Mouse (Mus musculus) spleen, adult 2 months (tissue): Measurements from ENCODE around the gene Slc2a2.

ENCODE experiments used
- CTCF ChIP-seq: fragments of 200-500 bp; IDR thresholded peaks from 2 replicates; pipeline ENCODE4 v1.5.1; 2011; ENCODE audit warnings: mild to moderate bottlenecking, inconsistent platforms; ENCODE audit not compliant: insufficient read depth, insufficient read length, insufficient replicate concordance; ENCODE audit errors: extremely low read depth
- POLR2A ChIP-seq: fragments of 200-500 bp; IDR thresholded peaks from 2 replicates; pipeline ENCODE4 v1.6.1; 2011; ENCODE audit warnings: low read depth, low read length, inconsistent platforms

DNA sequence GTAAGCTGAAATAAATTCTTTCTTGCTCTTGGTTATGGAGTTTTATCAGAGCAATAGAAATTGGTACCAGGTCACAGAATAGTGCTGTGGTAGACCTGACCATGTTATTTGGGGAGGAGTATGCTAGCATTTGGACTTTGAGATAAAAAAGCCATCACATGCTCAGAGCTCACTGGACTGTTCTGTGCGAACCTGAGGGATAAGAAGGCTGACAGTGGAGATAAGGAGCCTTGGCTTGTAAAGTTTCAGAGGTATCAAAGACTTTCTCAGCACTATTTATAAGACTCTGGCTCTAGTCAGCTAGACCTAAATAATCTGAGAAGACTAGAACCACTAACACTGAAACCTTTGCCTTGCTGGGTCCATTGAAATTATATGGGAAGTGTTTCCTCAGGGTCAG, 78.3 kb downstream of the Slc2a2 start:
- no peak for TF ChIP-seq CTCF
- no peak for TF ChIP-seq POLR2A
